Mouse (Mus musculus) urinary bladder, postnatal 36 days (tissue): ENCODE measurements around the gene Srgap3.

Experiments used
- DNase-seq, 2 experiments: peaks; one replicate each; pipeline ENCODE4 v3.0.0; 2022; ENCODE audit warnings: low spot score in 2 of 2, mixed read lengths in 1 of 2

Srgap3 gene

DNA sequence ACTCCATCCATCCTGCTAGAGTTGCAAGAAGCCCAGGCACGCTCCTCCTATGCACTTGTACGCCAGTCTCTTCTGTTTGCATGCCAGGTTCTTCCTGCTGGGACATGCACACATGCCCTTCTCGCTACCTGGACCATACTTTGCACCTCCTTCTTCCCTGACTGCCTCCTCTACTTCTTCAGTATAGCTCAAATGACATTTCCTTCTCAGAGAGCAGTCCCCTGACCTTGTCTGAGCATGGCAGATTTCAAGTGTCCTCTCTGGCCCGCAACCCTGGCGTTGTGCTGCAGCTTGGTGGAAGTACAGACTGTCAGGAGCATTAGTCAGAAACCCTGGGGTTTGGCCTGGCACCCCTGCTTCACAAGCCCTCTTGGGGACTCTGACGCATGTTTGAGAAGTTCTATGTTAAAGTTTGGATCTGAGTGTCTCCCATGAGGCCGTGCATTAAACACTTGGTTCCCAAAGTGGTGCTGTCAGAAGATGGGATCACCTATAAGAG, 128.6 kb downstream of the Srgap3 start:
- DNase-seq = peak; percentile 19 to 26

GRCm38 (mm10) chr6:112815604-112816003, 131.5 kb downstream of the Srgap3 start:
- no peak for DNase-seq

GRCm38 (mm10) chr6:112814525-112815086, 132.5 kb downstream of the Srgap3 start:
- no peak for DNase-seq

- DNase-seq = no peak
Observed at GRCm38 (mm10) chr6:112812884-112813283, 134.2 kb downstream of the Srgap3 start.

GRCm38 (mm10) chr6:112810521-112810830, 136.6 kb downstream of the Srgap3 start:
- DNase-seq = no peak

- DNase-seq = no peak
Observed at GRCm38 (mm10) chr6:112809658-112810520, 137.2 kb downstream of the Srgap3 start.

DNA sequence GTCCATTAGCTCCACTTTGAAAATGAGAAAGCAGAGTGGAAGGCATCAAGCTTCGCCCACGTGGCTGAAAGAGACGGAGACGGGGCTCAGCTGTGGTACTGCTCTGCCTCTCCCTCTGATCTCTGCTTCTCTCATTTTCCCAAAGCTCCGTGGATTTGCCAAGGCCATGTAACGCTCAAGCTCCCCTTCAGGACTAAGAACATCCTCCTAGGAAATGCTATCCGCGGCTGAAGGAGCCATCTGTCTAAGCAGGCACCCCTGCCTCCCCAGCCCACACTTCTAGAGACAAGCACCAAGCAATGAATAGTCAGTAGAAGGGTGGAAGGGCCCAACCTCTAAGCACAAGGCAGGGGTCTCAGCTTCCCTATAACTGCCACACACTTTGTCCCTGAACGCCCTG, 138.3 kb downstream of the Srgap3 start:
- DNase-seq = no peak

GRCm38 (mm10) chr6:112801917-112802316, 145.1 kb downstream of the Srgap3 start:
- DNase-seq = no peak

GRCm38 (mm10) chr6:112798378-112798777, 148.7 kb downstream of the Srgap3 start:
- no peak for DNase-seq

GRCm38 (mm10) chr6:112796607-112797006, 150.5 kb downstream of the Srgap3 start:
- no peak for DNase-seq

DNA sequence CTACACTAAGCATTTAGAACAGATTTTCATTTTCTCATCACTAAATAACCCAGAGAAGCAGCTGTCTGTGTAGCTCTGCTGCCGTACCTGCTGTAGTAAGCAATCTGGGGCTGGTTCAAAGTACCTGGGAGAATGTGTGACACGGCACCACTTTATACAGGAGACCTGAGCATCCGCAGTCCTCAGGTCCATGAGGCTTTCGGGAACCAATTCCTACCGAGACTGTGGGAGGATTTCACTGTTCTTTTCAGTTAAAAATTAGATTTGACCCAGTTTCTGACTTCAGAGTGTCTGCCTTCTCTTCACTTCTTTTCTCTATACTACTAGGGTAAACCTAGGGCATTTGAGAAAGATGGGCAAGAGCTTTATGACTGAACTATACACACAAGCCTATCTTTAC, 153.2 kb downstream of the Srgap3 start:
- DNase-seq = no peak

DNA sequence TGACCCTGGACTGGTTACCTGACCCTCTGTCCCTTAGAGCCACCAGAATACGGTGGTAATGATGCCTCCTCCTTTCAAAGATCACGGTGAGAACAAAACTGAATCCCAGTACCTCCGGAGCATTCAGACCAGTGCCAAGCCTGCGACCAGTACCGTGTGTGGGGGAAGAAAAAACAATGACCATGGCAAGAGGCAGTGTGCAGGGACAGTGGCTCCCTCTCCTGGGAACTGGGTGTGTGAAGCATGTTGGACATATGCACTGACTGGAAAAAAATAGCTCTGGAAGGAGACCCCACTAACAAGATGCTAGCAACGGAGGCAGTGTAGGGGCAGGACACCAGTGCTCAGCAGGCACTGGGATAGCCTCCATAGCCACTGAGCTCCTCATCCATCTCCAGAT, 157.2 kb downstream of the Srgap3 start:
- DNase-seq = no peak

- DNase-seq = no peak
Observed at GRCm38 (mm10) chr6:112788617-112789016, 158.4 kb downstream of the Srgap3 start.

- no peak for DNase-seq
Observed at GRCm38 (mm10) chr6:112788174-112788573, 158.9 kb downstream of the Srgap3 start.

- DNase-seq = no peak
Observed at GRCm38 (mm10) chr6:112781409-112782093, 165.5 kb downstream of the Srgap3 start.

DNA sequence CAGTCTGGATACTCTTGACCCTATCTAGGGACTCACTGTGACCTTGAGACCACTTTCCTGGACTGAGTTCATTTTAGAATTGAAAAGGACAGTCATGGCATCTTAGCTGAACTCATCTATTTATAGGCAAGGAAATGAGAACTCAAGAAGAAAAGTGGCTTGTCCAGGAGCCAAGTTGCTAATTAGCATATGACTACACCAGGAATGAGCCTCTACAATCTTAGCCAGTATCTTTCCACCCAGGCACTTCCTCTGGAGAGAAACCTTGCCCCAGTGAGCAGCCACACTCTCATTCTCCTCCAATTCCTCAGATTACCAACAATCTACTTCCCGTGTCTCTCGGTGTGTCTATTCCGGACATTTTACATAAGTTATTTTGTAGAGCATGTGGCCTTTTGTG, 168.9 kb downstream of the Srgap3 start:
- DNase-seq = no peak

DNA sequence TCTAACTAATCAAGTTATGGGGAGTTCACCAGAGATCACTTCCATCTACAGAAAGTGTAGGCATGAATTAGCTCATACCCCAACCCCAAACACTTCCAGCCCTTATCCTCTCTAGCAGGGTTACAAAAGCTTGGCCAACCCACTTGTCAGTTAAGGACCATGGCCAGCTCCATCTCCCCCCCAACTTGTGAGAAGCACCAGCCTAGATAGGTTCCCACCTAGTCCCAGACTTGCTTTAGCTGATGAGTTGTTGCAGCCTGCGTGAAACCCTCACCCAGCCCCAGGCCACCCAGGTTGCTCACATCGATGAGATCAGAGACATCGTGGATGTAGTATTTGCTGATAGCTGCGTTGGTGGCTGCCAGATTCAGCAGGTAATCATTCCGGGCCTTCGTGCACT, 170.3 kb downstream of the Srgap3 start:
- no peak for DNase-seq

DNA sequence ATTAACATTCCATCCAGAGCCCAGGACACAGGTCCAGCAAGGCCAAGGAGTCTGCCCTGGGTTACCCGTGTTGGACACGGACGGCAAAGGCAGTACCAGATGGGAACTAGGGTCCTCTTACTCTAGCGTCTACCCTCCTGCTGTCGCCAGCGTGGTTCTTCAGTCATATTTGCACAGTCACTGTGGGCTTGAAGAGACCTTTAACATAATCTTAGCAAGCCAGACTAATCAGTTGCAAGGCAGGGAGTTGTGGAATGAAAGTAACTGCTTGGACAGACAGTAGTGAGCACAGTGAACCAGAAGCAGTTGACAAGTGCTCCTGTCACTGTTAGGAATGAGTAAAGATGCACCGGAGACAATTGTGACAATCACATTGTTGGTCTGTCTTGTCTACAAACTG, 173.3 kb downstream of the Srgap3 start:
- no peak for DNase-seq

DNA sequence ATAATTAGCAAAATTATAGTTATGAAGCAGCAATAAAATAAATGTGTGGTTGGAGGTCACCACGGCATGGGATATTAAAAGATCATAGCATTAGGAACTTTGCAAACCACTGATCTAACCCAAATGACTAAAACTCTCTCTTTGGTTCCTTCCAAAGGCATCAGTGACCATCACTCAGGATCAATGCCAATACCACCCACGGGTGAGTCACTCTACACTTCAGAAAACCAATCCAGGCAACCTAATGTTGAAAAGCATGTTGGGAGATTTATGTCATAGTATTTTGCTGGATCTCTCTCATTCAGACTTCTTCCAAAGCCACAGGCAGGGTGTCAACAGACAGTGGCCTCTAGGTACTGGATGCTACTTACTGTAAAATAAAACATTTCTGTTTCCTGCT, 176.1 kb downstream of the Srgap3 start:
- DNase-seq = no peak

DNA sequence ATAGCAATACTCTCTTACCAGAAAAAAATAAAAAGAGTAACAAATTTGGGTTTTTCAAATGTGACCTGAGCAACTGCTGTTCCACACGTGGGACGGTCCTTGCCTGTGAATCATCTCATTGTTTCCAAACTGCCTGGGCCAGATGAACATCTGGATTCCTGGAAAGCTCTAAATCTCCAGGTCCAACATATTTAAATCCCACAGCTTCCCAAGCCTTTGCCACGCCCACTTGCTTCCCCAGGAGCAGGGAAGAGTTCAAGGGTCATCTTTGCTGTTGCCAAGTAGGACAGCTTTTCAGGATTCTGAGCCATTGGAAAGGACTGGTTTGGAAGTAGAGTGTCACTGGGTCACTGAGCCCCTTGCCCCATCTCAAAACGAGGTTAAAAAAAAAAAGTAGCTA, 188.5 kb downstream of the Srgap3 start:
- peak in 1 of 2 experiments; percentile 2 for DNase-seq

DNA sequence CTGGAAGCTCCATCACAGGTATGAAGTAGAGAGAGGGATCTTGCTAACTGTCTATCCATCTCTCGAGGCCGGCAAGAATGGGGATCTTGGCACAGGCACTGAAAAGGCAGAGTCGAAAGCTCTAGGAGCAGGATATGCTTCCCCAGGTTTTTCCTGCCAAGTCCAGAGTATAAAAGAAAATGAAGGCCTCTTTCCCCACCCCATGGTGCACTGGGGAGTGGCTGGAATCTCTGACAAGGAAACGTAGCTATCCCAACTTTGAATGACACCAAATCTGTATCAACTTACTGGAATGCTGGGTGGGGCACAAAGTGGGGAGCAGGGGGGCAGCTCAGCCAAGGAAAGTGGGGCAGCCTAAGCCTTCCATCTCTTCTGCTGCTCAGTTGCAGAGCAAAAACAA, 190.2 kb downstream of the Srgap3 start:
- DNase-seq = no peak

DNA sequence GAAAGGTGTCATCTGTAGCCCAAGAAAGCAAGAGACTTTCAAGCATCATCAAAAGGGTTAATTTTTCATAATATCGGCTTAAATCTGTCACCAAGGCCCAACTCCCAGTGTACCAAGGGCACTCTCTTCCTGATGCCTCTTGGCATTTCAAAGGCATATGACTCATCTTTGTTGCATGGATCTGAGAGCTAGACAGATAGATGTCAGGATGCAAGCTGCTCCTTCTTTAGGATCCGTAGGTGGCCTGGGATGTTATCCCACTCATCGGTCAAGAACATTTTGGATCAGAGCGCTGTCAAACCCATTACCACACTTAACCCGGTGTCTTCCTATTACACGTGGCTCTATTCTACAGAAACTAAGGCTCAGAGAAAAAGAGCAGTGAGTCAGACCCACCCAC, 192.1 kb downstream of the Srgap3 start:
- no peak for DNase-seq

- no peak for DNase-seq
Observed at GRCm38 (mm10) chr6:112752517-112752916, 194.5 kb downstream of the Srgap3 start.
